Mouse (Mus musculus) inflammation-experienced regulatory T-cells (primary cell): ENCODE measurements around the gene Cplx1. TPM values are rescaled to one million over a fixed set of nuclear protein-coding genes. Genes with fewer than 3 reads are reported as not detected.

ENCODE experiments used
- polyA plus RNA-seq, 2 experiments: library from polyadenylated mRNA; unstranded; fragments of 100-300 nt; shearing (Covaris generic); gene quantifications; one replicate each; pipeline ENCODE4 v1.2.1; 2017

Gene Cplx1
- not detected for polyA plus RNA-seq

GRCm38 (mm10) chr5:108549489-108550206 is at the start of gene Cplx1:
TSS of gene Cplx1 (minus strand) at chr5:108550024.

Other genes with a start within 250 kb of the Cplx1 start
- 1 to 10 TPM; 3.5 to 5.8 TPM for gene Pigg, start 237.4 kb downstream of the Cplx1 start, polyA plus RNA-seq
- not detected for gene Gm42517, start 182.1 kb downstream of the Cplx1 start, polyA plus RNA-seq
- 1 to 10 TPM in 1 of 2 experiments, under 1 TPM in 1; 0.76 to 2.3 TPM for gene Pde6b, start 161.6 kb downstream of the Cplx1 start, polyA plus RNA-seq
- gene Atp5k, start 115.6 kb downstream of the Cplx1 start, polyA plus RNA-seq = 100 to 1,000 TPM; 124 to 148 TPM
- not detected for gene Mfsd7a, start 101.1 kb downstream of the Cplx1 start, polyA plus RNA-seq
- 10 to 100 TPM; 11.6 to 23.0 TPM for gene Pcgf3, start 88.8 kb downstream of the Cplx1 start, polyA plus RNA-seq
- gene Gak, start 79.7 kb upstream of the Cplx1 start, polyA plus RNA-seq = 100 to 1,000 TPM; 130 to 159 TPM
- 10 to 100 TPM; 37.3 to 38.5 TPM for gene Tmem175, start 79.7 kb upstream of the Cplx1 start, polyA plus RNA-seq
- 10 to 100 TPM; 42.1 to 43.8 TPM for gene Idua, start 110.3 kb upstream of the Cplx1 start, polyA plus RNA-seq
- gene Dgkq, start 119.6 kb upstream of the Cplx1 start, polyA plus RNA-seq = 10 to 100 TPM; 18.4 to 21.3 TPM
- under 1 TPM; 0.08 to 0.17 TPM for gene Slc26a1, start 125.5 kb upstream of the Cplx1 start, polyA plus RNA-seq
- gene Fgfrl1, start 142.4 kb upstream of the Cplx1 start, polyA plus RNA-seq = 1 to 10 TPM; 2.1 to 6.7 TPM
- gene Rnf212, start 225.0 kb upstream of the Cplx1 start, polyA plus RNA-seq = not detected
- gene Tmed11, start 245.3 kb upstream of the Cplx1 start, polyA plus RNA-seq = not detected